Mouse (Mus musculus): ENCODE results near the gene Cdca3.
A peak's percentile ranks its signal among the peaks of the same experiment; 100 is the strongest.
"Not testable (repeated sequence)": the region's sequence is repeated elsewhere in the genome, so short reads cannot be mapped to it uniquely, and the experiment has no call there.

Gene Cdca3

GRCm38 (mm10) chr6:124828868-124829798 lies at the start of gene Cdca3, which contains the start of gene Usp5:
TSS of gene Cdca3 (plus strand) at chr6:124829547.
TSS of gene Usp5 (minus strand) at chr6:124829484.
- peak; percentile 98 to 99 for DNase-seq

GRCm38 (mm10) chr6:124779984-124780416 lies 49.3 kb upstream of the Cdca3 start:
- DNase-seq, result no peak

- no peak for DNase-seq
These were observed 48.4 kb upstream of the Cdca3 start for GRCm38 (mm10) chr6:124780917-124781316.

- DNase-seq, result peak in 1 of 2 experiments; percentile 27
These were observed 46.9 kb upstream of the Cdca3 start for GRCm38 (mm10) chr6:124782436-124782835.

- peak; percentile 82 to 90 for DNase-seq
These were observed 42.5 kb upstream of the Cdca3 start for GRCm38 (mm10) chr6:124786756-124787420.

GRCm38 (mm10) chr6:124787722-124788121 lies 41.6 kb upstream of the Cdca3 start:
- peak; percentile 47 to 68 for DNase-seq

- peak; percentile 26 to 52 for DNase-seq
These were observed 39.8 kb upstream of the Cdca3 start for GRCm38 (mm10) chr6:124789519-124789918.

GRCm38 (mm10) chr6:124790121-124790520 lies 39.2 kb upstream of the Cdca3 start:
- no peak for DNase-seq

- DNase-seq, result no peak
These were observed 37.4 kb upstream of the Cdca3 start for GRCm38 (mm10) chr6:124791911-124792310.

GRCm38 (mm10) chr6:124795781-124796180 lies 33.6 kb upstream of the Cdca3 start:
- no peak for DNase-seq

GRCm38 (mm10) chr6:124796200-124796599 lies 33.1 kb upstream of the Cdca3 start:
- DNase-seq, result no peak

- not testable (repeated sequence) for DNase-seq
These were observed 26.9 kb upstream of the Cdca3 start for GRCm38 (mm10) chr6:124802400-124802799.

- no peak for DNase-seq
These were observed 26.3 kb upstream of the Cdca3 start for GRCm38 (mm10) chr6:124803061-124803460.

- not testable (repeated sequence) for DNase-seq
These were observed 25.7 kb upstream of the Cdca3 start for GRCm38 (mm10) chr6:124803691-124804090.

- no peak for DNase-seq
These were observed 25.0 kb upstream of the Cdca3 start for GRCm38 (mm10) chr6:124804341-124804740.

GRCm38 (mm10) chr6:124805341-124806321 lies 23.7 kb upstream of the Cdca3 start:
- peak; percentile 95 to 98 for DNase-seq

- DNase-seq, result no peak
These were observed 22.8 kb upstream of the Cdca3 start for GRCm38 (mm10) chr6:124806446-124807140.

GRCm38 (mm10) chr6:124807366-124807765 lies 22.0 kb upstream of the Cdca3 start:
- no peak for DNase-seq

- DNase-seq, result no peak
These were observed 21.4 kb upstream of the Cdca3 start for GRCm38 (mm10) chr6:124807986-124808357.

- peak; percentile 73 to 78 for DNase-seq
These were observed 20.9 kb upstream of the Cdca3 start, which contains the start of gene Spsb2 for GRCm38 (mm10) chr6:124808358-124809012. TSS of gene Spsb2 (plus strand) at chr6:124808661.

Data from cerebellum, postnatal 14 days (tissue).